Mouse (Mus musculus) midbrain, postnatal 0 days (tissue): ENCODE measurements around the gene Gm15517. TPM values are rescaled to one million over a fixed set of nuclear protein-coding genes. Genes with fewer than 3 reads are reported as not detected.
"Not testable (repeated sequence)": the region's sequence is repeated elsewhere in the genome, so short reads cannot be mapped to it uniquely, and the experiment has no call there.

Experiments used
- ATAC-seq: fragments of 200-750 bp; cut with Nextera tagmentation; 2 replicates; pipeline ENCODE4 v1.8.0; 2017; ENCODE audit warnings: moderate number of reproducible peaks, mild to moderate bottlenecking, moderate TSS enrichment, moderate library complexity; ENCODE audit not compliant: low FRiP score
- DNase-seq: peaks from one replicate; pipeline ENCODE4 v3.0.0-alpha.2; 2015; ENCODE audit warnings: low spot score
- H3K27ac ChIP-seq: fragments of 300-500 bp; sonication (generic); 2 replicates; pipeline ENCODE4 v1.5.1; 2014; ENCODE audit warnings: low read depth, mild to moderate bottlenecking, low read length, mixed read lengths
- H3K27me3 ChIP-seq: fragments of 300-500 bp; sonication (generic); 2 replicates; pipeline ENCODE4 v1.6.1; 2014; ENCODE audit warnings: low read length, control low read depth, mixed read lengths; ENCODE audit not compliant: insufficient read depth
- H3K36me3 ChIP-seq: fragments of 300-500 bp; sonication (generic); 2 replicates; pipeline ENCODE4 v1.6.1; 2014; ENCODE audit warnings: low read length, control low read depth, mixed read lengths; ENCODE audit not compliant: insufficient read depth
- H3K4me1 ChIP-seq: fragments of 300-500 bp; sonication (generic); 2 replicates; pipeline ENCODE4 v1.6.1; 2014; ENCODE audit warnings: mild to moderate bottlenecking, control low read depth, antibody characterized with exemption, low read length, mixed read lengths; ENCODE audit not compliant: insufficient read depth
- H3K4me2 ChIP-seq: fragments of 300-500 bp; sonication (generic); 2 replicates; pipeline ENCODE4 v1.6.1; 2014; ENCODE audit warnings: low read depth, mild to moderate bottlenecking, low read length, mixed read lengths; ENCODE audit not compliant: poor library complexity, severe bottlenecking
- H3K4me3 ChIP-seq: fragments of 300-500 bp; sonication (generic); 2 replicates; pipeline ENCODE4 v1.5.1; 2014; ENCODE audit warnings: low read depth, mild to moderate bottlenecking, low read length, moderate library complexity
- H3K9ac ChIP-seq: fragments of 300-500 bp; sonication (generic); replicated peaks from 2 replicates; pipeline ENCODE4 v1.6.1; 2014; ENCODE audit warnings: mild to moderate bottlenecking, low read length, moderate library complexity, mixed read lengths; ENCODE audit not compliant: poor library complexity, severe bottlenecking
- H3K9me3 ChIP-seq: fragments of 300-500 bp; sonication (generic); 2 replicates; pipeline ENCODE4 v1.6.1; 2016; ENCODE audit warnings: low read length, control low read depth
- CTCF ChIP-seq: IDR thresholded peaks from 2 replicates; pipeline ENCODE4 v1.5.1; 2016; ENCODE audit warnings: antibody characterized with exemption, mild to moderate bottlenecking
- WGBS: fragments of 180-500 bp; shearing (Covaris S2); extraction: QIAGEN DNeasy Blood & Tissue Kit; methylation state at CpG from one replicate; pipeline ENCODE4 v1.1.7; 2014; 5-methylcytosine and 5-hydroxymethylcytosine counted together
- polyA plus RNA-seq: library from polyadenylated mRNA; unstranded; fragments of >200 nt; fragmentation: Nextera tagmentation; extraction: Ambion mirVana; gene quantifications from 2 replicates; pipeline ENCODE4 v1.2.1, GENCODE M21; 2015
- total RNA-seq: library from RNA; depleted of rRNA; stranded (reverse); fragments of >200 nt; gene quantifications from 2 replicates; pipeline ENCODE4 v1.2.3, GENCODE M21; 2014

Gm15517 gene
- total and polyA plus RNA-seq, 2 experiments from 2014 or later = not detected

DNA sequence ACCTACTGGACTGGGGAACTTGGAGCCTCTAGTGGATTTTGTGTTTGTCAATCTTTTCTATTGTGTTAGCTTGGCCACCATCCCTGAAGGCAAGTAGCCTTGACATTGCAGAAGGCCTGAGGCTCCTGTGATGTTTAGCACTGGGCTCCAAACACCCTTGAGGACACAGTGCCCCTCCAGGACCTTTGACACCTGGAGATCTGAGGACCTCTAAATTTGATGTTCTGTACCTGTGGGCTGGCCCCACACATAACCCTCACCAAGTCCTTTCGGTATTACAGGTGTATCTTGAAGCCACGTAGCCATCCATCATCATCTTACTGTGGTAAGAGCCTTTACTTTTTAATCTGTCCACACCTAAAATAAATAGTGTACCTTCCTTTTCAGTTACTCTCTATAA, 13.3 kb upstream of the Gm15517 start:
- Histone ChIP-seq H3K4me3 (peak overlapping the region; percentile 83), H3K4me1 (peaks cover 7% of the 10 kb centered on the region; the same call in 1 of the 2 replicates), H3K36me3 (peaks cover 26% of the 10 kb centered on the region), H3K4me2 (peak overlapping the region; percentile 86), H3K27ac (0 out of 2 replicates have a peak overlapping the region, but pooled peaks have one; percentile 38), H3K27me3 (no peaks in the 10 kb centered on the region), H3K9ac (peak overlapping the region; percentile 100; the same call in 1 of the 2 replicates), H3K9me3 (no peaks in the 10 kb centered on the region)
- no peak for TF ChIP-seq CTCF
- ATAC-seq = no peak
- no peak for DNase-seq
- 99% methylated on average over 2 of the region's 2 CpGs for WGBS

DNA sequence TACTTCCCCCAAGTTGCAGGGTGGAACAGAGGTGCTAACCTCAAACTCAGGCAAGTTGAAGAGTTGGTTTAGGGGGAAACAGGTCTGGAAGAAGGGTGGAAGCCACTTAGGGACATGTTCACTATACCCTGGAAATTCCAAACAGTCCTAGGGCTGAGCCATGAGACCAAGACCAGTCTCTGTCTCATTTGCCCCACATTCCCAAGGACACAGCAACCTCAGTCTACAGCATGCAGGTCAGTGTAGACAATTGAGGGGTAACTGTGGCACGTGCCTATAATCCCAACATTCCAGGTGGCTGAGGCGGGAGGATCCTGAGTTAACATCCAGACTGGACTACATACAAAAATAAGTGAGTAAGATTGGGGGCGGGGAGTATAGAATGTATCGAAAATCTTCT, 12.0 kb upstream of the Gm15517 start:
- 98% methylated on average over 4 of the region's 4 CpGs for WGBS
- Histone ChIP-seq H3K36me3 (peaks cover 28% of the 10 kb centered on the region), H3K27me3 (no peaks in the 10 kb centered on the region)

DNA sequence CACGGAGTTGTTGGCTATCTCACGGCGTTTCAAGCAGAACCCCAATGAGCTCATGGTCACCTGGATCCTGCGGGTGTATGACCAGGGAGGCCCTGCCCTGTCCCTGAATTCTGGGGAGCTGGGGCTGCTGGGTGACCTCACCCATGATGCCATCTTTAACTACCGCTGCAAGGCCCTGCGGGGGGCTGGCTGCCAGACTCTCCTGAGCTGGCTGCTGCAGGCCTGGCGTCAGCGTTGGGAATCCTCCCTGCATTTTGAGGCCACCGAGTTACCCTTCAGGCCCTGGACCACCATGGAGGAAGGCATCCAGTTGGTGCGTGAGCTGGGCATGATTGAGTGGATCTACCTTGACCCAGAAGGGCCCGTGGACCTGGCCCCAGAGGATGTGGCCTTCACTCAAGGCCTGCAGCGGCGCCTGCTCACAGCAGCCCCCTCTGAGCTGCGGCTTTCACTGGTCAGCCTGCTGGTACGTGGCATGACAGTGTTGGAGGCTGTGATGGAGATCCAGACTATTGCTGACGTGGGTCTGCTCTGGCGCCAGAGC, 10.4 kb upstream of the Gm15517 start:
- H3K9me3 ChIP-seq, DNase-seq, ATAC-seq, H3K27ac ChIP-seq, H3K27me3 ChIP-seq, H3K4me1 ChIP-seq, H3K4me3 ChIP-seq, H3K9ac ChIP-seq, H3K4me2 ChIP-seq: not testable (repeated sequence)
- peaks cover 28% of the 10 kb centered on the region for H3K36me3 ChIP-seq
- 87% methylated on average over 17 of the region's 17 CpGs for WGBS

More for the DNA sequence above, 12.0 kb upstream of the Gm15517 start:
- no peak for ATAC-seq
- Histone ChIP-seq H3K4me2 (no peak overlapping the region), H3K27ac (no peak overlapping the region), H3K4me1 (peaks cover 7% of the 10 kb centered on the region; the same call in 1 of the 2 replicates), H3K9ac (no peak overlapping the region), H3K4me3 (no peak overlapping the region), H3K9me3 (no peaks in the 10 kb centered on the region)
- no peak for DNase-seq
- TF ChIP-seq CTCF = no peak

DNA sequence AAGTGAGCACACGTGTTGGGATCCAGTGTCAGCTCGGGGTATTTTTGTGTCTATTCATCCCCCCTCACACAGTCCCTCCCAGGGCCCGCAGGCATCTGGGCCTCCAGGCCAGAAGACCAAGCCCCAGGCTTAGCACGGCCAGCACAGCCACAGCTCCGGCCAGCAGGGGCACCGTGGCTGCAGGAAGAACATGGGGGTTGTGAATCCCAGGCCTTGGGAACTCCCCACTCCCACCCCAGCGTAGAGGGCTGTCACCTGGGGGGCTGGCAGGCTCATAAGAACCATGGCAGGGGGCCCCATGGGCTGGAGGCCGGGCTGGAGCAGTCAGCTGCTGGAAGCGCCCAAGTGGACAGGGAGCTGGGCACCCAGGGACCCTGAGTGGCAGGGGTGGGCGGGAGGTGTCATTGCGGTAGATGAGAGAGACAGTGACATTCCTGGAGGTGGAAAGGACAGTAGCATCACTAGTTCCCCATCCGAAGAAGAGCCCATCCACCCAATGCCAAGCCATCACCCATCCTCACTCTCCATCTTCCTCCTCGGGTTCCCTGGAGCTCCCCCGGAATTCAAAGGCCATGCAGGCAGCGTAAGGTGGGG, 8.1 kb upstream of the Gm15517 start:
- Histone ChIP-seq H3K27ac (0 out of 2 replicates have a peak overlapping the region, but pooled peaks have one; percentile 43), H3K9ac (no peak overlapping the region), H3K27me3 (no peaks in the 10 kb centered on the region), H3K36me3 (peaks cover 28% of the 10 kb centered on the region), H3K4me2 (no peak overlapping the region), H3K4me1 (peaks cover 1% of the 10 kb centered on the region; the same call in 1 of the 2 replicates), H3K9me3 (no peaks in the 10 kb centered on the region), H3K4me3 (no peak overlapping the region)
- 66% methylated on average over 15 of the region's 15 CpGs for WGBS
- TF ChIP-seq CTCF = peak; percentile 20
- DNase-seq (no peak), ATAC-seq (no peak)

DNA sequence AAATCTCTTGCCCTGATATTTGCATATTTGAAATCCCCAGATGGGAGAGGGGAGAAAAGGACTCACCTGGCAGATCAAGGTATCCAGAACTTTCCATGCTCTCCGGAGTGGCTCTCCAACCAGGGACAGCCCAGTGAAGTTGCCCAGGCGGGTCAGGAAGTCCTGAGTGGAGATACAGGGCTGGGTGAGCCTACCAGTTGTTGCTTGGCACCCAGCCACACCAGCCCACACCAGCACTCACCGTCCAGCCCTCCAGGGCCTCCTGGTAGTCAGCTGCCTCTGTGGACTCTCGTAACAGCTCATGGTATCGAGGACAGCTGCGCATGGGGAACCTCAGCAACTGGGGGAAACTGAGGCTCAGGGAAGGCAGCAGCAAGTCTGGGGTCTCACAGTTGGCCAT, 6.3 kb upstream of the Gm15517 start:
- H3K27ac ChIP-seq = no peak overlapping the region
- ATAC-seq (no peak), DNase-seq (no peak)
- no peak overlapping the region for H3K4me2 ChIP-seq
- 82% methylated on average over 6 of the region's 6 CpGs for WGBS
- no peaks in the 10 kb centered on the region for H3K9me3 ChIP-seq
- no peak overlapping the region for H3K4me3 ChIP-seq
- H3K27me3 ChIP-seq = no peaks in the 10 kb centered on the region
- no peak for TF ChIP-seq CTCF
- peaks cover 21% of the 10 kb centered on the region for H3K36me3 ChIP-seq
- H3K4me1 ChIP-seq = no peaks in the 10 kb centered on the region
- H3K9ac ChIP-seq = no peak overlapping the region

DNA sequence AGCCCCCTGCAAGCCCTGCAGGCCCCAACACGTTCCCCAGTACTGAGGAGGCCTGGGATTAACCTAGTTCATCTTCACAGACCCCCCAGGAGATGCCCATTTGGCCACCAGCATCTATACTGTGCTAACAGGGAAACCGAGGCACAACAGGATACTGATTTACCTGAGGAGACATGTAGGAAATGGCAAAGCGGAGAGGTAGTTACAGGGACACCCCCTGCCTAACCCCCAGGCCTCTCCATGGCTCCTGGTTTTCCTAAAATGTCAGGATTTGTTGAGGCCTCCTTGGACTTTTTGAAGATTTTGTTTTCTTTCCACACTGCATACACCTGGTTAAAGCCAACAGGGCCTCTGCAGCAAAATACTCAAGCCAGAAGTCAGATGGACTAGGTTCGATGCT, 4.0 kb upstream of the Gm15517 start, which contains the start of gene Acp4:
Acp4 (minus strand) TSS at position 101 of the 400 bp plus-strand sequence.
- ATAC-seq (no peak), DNase-seq (no peak)
- H3K36me3 ChIP-seq = peaks cover 9% of the 10 kb centered on the region
- no peaks in the 10 kb centered on the region for H3K9me3 ChIP-seq
- H3K9ac ChIP-seq = no peak within 1 kb of the TSS
- H3K4me2 ChIP-seq = no peak within 1 kb of the TSS
- H3K27me3 ChIP-seq = no peaks in the 10 kb centered on the region
- TF ChIP-seq CTCF = no peak
- no peaks in the 10 kb centered on the region for H3K4me1 ChIP-seq
- 83% methylated on average over 4 of the region's 4 CpGs for WGBS
- no peak within 1 kb of the TSS for H3K4me3 ChIP-seq
- H3K27ac ChIP-seq = no peak within 1 kb of the TSS
